Mouse (Mus musculus): Measurements from ENCODE around the gene Fam222a. TPM values are rescaled to one million over a fixed set of nuclear protein-coding genes. Genes with fewer than 3 reads are reported as not detected.

Gene Fam222a
- total RNA-seq, 2 experiments from 2014 or later: 5.0 to 5.7 TPM

DNA sequence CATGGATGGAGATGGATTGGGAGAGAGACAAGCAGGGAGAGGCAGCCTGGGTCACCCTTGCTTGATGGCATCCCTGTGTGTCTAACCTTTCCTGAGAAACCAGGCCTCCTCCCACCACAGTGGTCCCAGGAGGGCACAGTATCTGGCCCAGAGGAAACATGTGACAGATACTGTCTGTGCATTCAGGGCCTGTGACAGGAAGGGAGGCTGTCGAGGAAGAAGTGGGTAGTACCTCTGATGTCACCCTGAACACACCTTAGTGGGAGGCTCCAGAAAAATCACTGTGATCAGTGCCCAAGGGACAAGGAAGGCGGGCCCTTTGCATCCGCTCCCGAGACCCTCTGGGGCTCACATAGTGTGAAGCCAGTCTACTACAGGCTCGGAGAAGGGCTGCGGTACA is 38.2 kb downstream of the Fam222a start:
- no peak for DNase-seq (ENCODE audit: low spot score in 2 of 2)

- DNase-seq (ENCODE audit: low spot score in 2 of 2): peak; percentile 90 to 91
Measured at GRCm38 (mm10) chr5:114607651-114608050, 39.8 kb downstream of the Fam222a start.

DNA sequence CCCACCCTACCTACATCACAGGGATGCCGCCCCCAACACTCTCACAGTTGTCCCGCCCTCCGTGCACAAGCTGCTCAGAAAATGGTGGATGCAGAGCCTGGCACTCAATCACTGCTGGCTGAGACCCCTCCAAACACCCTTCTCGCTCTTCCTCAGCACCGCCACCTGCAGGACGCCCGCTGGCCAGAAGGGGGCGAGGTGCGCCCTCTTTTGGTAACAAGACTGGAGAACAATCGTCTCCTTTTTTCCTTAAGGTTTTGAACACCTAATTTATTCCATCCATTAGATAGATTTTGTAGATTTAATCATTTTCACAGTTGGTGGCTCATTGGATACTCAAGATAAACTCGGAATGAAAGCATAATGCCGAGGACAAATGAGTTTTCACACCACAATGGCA is 40.7 kb downstream of the Fam222a start:
- DNase-seq (ENCODE audit: low spot score in 2 of 2): peak; percentile 88 to 91

- no peak for DNase-seq (ENCODE audit: low spot score in 2 of 2)
Measured at GRCm38 (mm10) chr5:114611256-114611655, 43.4 kb downstream of the Fam222a start.

DNA sequence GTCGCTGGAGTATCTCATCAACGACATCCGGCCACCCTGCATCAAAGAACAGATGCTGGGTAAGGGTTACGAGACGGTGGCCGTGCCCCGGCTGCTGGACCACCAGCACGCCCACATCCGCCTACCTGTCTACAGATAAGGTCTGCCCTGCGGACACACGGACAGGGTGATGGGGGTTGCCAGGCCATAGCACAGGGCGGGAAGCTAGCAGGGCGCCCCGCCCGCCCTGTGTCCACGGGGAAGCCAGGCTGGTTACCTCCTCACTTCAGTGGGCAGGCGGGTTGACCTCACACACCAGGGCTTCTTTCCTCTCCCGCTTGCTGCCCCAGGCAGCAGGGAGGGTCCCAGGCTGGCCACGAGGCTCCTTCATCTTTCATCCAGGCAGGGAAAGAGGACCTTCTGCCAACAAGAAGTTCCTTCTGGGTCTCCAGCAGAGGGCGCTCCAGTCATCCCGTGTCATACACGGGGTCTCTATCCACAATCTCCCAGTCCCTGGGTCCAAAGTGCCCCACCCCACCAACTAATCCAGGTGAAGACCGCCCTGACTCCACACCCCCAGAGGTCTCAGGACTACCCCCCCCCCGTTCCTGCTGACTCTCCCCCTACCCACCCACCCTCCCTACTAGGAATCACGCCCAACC is 44.3 kb downstream of the Fam222a start:
- peak in 1 of 2 experiments; percentile 30 for DNase-seq (ENCODE audit: low spot score in 2 of 2)

DNA sequence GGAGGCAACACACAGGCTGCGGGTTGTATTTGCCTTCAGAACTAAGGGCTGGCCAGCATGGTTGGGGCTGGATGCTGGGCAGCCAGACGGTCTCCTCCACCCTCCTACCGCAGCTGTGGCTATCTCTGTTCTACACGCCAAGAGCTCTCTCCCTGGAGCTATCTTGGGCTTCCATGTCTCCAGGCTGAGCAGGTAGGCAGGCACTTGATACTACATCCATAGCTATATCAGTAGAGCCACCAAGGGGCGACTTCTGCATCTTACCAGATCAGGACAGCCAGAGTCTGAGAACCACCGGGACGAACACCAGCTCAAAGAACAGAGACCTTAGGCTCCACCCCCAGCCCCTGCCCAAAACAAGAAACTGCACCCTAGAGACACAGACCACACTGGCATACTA is 47.0 kb downstream of the Fam222a start:
- DNase-seq (ENCODE audit: low spot score in 2 of 2): no peak

DNA sequence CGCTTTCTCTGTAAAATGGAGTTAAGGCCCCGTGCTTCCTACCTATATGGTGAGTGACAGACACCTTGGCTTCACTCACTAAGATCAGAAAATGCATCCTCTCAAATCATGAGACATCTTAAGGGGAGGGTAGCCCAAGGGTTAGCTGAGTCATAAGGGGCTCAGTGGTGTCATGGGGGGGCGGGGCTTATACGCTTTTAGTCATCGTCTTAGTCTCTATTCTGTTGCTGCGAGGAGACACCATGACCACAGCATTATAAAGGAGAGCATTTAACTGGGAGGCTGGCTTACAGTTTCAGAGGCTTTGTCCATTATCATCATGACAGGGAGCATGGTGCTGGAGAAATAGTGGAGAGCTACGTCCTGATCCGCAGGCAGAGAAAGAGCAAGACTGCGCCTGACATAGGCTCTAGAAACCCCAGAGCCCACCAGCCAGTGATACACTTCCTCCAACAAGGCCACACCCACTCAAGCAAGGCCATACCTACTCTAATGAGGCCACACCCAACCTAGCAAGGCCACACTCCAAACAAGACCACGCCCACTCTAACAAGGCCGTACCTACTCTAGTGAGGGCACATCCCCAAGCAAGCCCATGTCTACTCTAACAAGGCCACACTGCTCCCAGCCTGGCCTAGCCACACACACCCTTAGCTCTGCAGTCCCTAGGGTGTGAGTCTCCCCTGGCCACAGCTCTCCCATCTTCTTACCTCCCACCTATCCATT is 48.7 kb downstream of the Fam222a start:
- no peak for DNase-seq (ENCODE audit: low spot score in 2 of 2)

- no peak for DNase-seq (ENCODE audit: low spot score in 2 of 2)
Measured at GRCm38 (mm10) chr5:114617809-114618208, 50.0 kb downstream of the Fam222a start.

- peak; percentile 82 to 83 for DNase-seq (ENCODE audit: low spot score in 2 of 2)
Measured at GRCm38 (mm10) chr5:114618851-114619250, 51.0 kb downstream of the Fam222a start.

DNA sequence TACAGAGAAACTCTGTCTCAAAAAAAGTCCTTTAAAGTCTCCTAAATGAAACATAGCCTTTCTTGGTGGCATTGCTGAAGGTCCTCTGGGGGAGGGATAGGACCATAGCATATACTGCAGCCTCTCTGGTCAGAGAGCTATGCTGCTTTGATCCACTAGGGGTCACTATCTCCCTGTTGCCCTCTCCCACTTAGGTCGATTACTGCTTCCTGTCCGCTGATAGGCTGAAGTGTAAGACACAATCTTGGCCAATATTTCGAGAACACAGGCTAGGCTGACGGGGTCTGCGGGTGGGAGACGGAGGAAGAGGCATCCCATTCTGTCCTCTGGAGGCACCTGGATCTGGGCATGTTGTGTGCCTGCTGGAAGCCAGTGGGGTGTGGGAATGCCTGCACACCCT is 52.5 kb downstream of the Fam222a start:
- no peak for DNase-seq (ENCODE audit: low spot score in 2 of 2)

DNA sequence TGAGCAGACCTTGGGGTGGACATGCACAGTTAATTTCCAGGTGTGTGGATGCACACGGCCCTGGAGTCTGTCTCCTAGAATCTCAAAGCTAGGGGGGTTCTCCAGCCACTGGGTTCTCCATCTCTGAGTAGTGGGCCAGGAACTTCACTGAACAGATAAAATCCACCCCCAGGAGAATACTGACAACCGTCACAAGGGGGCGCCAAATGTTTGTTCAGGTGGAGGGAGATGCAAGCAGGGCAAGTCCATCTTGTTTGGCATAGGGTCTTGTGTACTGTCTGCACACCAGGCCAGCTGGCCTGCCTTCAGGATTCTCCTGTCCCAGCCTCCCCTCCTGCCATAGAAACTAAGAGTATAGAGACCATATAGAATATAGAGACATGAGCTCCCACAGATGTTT is 57.8 kb downstream of the Fam222a start:
- peak; percentile 76 to 77 for DNase-seq (ENCODE audit: low spot score in 2 of 2)

DNA sequence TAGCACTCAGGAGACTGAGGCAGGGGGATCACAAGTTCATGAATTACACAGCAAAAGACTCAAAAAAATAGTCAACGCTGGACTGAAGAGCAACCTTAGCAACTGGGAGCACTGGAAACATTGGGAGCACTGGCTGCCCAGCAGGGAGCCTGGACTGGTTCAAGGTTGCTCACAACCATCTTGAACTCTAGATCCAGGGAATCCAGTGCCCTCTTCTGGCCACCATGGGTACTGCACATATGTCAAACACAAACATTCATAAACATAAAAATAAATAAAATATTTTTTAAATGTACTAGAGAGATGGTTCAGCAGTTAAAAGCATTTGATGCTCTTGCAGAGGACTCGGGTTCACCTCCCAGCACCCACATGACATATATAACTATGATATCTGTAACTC is 63.5 kb downstream of the Fam222a start:
- no peak for DNase-seq (ENCODE audit: low spot score in 2 of 2)

DNA sequence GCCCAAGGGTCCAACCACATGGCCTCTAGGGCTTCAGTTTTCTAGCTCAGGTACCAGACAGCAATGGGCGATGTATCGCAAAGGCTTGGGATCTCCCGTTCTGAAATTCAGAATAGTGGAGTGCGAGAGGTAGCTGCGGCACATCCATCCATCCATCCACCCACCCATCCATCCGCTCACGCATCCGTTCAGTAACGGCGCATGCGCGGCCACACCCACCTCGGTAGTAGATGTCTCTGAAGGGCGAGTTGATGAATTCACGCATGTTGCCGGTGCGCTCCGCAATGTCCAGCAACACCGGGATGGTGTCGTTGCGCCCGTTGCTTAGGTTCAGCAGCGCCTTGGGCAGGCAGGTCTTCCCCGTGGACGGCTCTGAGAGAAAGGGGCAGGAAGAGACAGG is 68.3 kb downstream of the Fam222a start:
- no peak for DNase-seq (ENCODE audit: low spot score in 2 of 2)

DNA sequence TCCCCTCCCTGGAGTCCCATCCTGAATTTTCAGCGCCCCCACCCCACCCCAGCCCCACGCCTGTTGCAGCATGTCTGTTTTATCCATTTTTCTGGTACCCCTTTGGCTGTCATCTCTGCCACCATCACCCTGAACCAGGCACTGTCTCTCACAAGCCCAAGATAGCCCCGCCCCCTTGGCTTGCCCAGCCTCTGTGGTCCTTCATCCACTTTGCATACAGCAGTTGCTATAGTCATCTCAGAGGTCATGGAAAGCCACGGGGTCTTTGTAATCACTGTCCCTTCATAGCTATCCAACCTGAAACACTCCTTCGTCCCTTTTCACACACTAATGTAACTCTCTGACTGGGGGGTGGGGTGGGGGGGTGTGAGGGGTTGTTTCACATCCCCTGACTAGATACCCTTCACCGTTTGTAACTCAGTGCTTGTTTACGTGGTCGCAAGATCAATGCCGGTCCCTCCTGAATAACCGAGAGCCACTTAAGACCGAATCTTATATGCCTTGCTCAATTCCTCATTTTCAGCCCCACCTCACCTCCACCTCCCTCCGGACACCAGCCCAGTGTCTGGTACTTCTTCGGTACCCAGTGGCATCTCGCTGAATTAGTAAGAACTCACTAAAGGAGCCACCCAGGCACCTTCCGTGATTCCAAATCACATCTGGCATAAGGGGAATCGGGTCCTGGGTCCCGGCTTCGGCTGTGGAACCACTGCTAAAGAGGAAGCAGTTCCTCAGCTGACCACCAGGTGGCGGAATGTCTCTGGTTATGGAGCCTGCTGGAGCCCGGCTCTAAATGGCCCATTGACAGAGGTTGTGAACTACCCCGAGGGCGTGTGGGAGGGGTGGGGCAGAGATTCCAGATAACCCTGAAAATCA is 71.2 kb downstream of the Fam222a start:
- peak; percentile 92 for DNase-seq (ENCODE audit: low spot score in 2 of 2)

DNA sequence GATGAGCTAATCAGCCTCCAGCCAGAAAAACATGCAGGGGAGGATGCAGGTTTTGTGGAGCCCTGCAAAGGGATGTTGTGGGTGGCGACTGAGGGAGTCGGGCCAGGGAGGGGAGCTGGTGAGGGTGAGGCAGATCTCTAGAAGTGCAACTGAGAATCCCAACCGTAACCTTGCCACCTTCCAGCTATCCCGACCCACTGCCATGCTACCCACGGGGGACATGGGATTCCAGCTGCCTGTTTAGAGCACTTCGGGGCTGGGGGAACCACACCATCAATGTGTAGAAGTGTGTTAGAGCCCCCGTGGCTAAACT is 71.8 kb downstream of the Fam222a start:
- DNase-seq (ENCODE audit: low spot score in 2 of 2): no peak

DNA sequence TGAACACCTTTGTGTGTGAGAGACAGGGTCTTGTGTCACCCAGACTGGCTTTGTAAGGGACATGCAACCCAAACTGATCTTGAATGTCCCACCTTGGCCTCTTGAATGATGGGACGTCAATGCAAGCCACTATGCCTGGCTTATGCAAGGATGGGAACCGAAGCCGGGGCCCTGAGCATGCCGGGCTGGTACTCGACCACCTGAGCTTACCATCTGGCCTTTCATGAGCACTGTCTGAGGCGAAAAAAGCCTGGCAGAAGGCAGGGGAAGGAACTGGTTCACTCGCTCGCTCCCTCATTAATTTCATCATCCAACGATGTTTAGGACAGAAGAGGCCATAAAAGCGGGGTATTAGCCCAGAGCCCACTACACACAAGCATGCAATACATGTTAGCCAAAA is 73.0 kb downstream of the Fam222a start:
- no peak for DNase-seq (ENCODE audit: low spot score in 2 of 2)

- DNase-seq (ENCODE audit: low spot score in 2 of 2): no peak
Measured at GRCm38 (mm10) chr5:114644918-114645317, 77.1 kb downstream of the Fam222a start.

DNA sequence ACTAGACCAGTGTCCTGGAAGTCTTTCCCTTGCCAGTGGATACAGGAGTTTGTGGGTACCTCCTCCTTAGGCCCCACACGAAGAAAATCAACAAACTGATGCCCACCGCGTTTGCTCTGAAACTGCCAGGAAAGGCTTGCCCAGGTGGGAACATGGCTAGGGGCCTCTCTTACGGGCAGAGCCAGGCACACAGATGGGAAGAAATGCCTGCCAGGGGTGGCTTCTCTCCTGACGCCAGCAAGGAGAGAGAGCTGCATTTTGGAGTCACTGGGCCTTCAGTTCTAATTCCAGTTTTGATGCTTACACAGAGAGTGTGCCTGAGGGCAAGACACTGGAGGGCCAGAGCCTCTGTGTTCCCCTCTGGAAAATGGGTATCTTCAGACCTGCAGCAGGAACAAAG is 78.1 kb downstream of the Fam222a start:
- DNase-seq (ENCODE audit: low spot score in 2 of 2): no peak

GRCm38 (mm10) chr5:114647211-114647974 is 79.6 kb downstream of the Fam222a start:
- DNase-seq (ENCODE audit: low spot score in 2 of 2): no peak

- no peak for DNase-seq (ENCODE audit: low spot score in 2 of 2)
Measured at GRCm38 (mm10) chr5:114648728-114649311, 81.0 kb downstream of the Fam222a start.

- DNase-seq (ENCODE audit: low spot score in 2 of 2): no peak
Measured at GRCm38 (mm10) chr5:114651002-114651401, 83.2 kb downstream of the Fam222a start.

All from layer of hippocampus, postnatal 10 days (tissue).